Mouse (Mus musculus): ENCODE measurements around the gene Phospho1. TPM values are rescaled to one million over a fixed set of nuclear protein-coding genes. Genes with fewer than 3 reads are reported as not detected.

Phospho1 gene
- polyA plus RNA-seq, 1 experiment from 2014 or later: 2.6 TPM

DNA sequence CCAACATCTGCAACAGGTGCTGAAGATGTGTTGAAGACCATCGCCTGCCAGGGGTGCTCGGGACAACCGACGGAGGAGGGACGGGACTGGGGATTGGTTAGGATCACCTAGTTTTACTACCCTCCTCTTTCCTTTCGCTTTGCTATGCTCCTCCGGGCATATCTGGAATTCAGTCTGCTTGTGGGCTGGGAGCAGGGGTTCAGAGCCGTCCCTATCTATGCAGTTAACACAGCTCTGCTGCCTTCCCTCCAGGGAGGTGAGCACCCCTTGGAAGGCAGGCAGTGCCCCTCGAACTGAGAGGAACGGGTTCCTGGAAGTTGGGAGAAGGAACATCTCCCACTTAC is 6.9 kb downstream of the Phospho1 start:
- Histone ChIP-seq H3K4me2 (replicated peaks; ENCODE audit: low read depth) (peak overlapping the region; percentile 60), H3K4me1 (replicated peaks; ENCODE audit: control insufficient read depth, insufficient read depth, low read length) (peaks cover 15% of the 10 kb centered on the region; the same call in 1 of the 2 replicates), H3K27ac (ENCODE audit: low read depth, low read length) (no peak overlapping the region), H3K9ac (ENCODE audit: low read depth, low read length) (no peak overlapping the region; the same call in 1 of the 2 replicates), H3K36me3 (ENCODE audit: control insufficient read depth, insufficient read depth) (peaks cover 7% of the 10 kb centered on the region; the same call in 1 of the 2 replicates), H3K27me3 (replicated peaks; ENCODE audit: control insufficient read depth, insufficient read depth, low read length) (peaks cover 46% of the 10 kb centered on the region), H3K4me3 (ENCODE audit: low read depth, low read length) (peak overlapping the region; percentile 34), H3K9me3 (ENCODE audit: control insufficient read depth) (no peaks in the 10 kb centered on the region)
- ATAC-seq: no peak
- WGBS: 24% methylated on average over 10 of the region's 10 CpGs
- TF ChIP-seq CTCF (IDR thresholded peaks at IDR 0.05; ENCODE audit: low read depth): no peak

DNA sequence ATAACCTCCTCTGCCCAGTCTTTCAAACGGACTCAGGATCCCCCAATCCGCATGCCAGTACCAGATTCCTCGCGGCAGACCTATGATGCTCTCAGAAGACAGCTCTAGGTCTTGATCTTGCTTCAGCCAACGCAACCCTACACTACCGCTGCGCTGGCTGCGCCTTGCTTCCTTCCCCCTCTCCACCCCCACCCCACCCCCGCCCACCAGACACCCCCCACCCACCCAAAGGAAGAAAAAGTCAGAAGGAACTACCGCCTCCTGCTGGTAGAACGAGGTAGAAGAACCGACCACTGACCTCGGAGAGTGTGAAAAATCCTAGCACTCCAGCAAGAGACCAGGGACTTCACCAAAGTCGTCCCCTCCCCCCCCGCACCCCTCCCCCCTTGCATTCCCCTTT is 7.3 kb downstream of the Phospho1 start:
- peak overlapping the region; percentile 34; the same call in 1 of the 2 replicates for H3K4me3 ChIP-seq (ENCODE audit: low read depth, low read length)
- WGBS: 33% methylated on average over 15 of the region's 15 CpGs
- H3K27me3 ChIP-seq (replicated peaks; ENCODE audit: control insufficient read depth, insufficient read depth, low read length): peaks cover 46% of the 10 kb centered on the region
- H3K4me2 ChIP-seq (replicated peaks; ENCODE audit: low read depth): peak overlapping the region; percentile 60
- no peaks in the 10 kb centered on the region for H3K9me3 ChIP-seq (ENCODE audit: control insufficient read depth)
- ATAC-seq: no peak
- H3K9ac ChIP-seq (ENCODE audit: low read depth, low read length): no peak overlapping the region
- H3K27ac ChIP-seq (ENCODE audit: low read depth, low read length): no peak overlapping the region
- peaks cover 19% of the 10 kb centered on the region; the same call in 1 of the 2 replicates for H3K4me1 ChIP-seq (replicated peaks; ENCODE audit: control insufficient read depth, insufficient read depth, low read length)
- H3K36me3 ChIP-seq (ENCODE audit: control insufficient read depth, insufficient read depth): peaks cover 7% of the 10 kb centered on the region; the same call in 1 of the 2 replicates
- peak; percentile 48 for TF ChIP-seq CTCF (IDR thresholded peaks at IDR 0.05; ENCODE audit: low read depth)

DNA sequence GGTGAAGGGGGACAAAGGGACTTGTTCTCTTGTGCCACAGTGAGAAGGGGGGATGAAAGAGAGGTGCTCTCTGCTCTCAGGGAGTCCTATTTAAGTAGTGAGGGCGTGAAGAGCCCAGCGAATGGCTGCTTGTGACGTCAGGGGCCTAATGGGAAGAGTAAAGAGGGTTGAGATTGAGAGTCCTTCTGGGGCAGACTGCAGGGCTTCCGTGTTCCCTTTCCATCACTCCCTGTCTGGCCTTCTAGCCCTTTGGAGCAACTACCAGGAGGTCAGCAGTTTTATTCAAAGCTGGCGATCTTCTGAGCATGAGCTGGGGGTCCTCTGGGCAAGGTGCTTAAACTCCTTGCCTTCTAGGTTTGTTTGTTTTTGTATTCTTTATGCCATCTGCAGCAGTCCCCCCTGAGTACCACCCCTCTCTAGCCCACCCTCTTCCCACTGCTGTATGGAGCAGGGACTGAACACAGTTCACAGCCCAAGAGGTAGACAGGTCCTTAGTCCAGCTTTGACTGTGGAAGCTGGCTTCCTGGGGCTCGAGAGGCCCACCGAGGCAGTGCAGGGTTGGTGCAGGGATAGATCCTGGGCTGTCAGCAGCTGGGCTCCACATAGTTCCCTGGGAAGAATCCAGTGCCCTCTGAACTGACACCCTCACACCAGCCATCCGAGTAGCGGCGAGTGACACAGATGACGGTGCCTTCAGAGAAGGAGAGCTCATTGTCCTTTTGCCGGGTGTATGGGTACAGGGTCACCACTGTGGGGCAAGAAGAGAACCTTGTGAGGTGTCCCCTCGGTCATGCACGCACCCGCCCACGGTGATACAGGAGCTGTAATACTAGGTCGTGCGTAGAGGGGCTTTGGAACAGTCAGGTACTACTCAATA is 8.1 kb downstream of the Phospho1 start:
- Histone ChIP-seq H3K27ac (ENCODE audit: low read depth, low read length) (no peak overlapping the region), H3K27me3 (replicated peaks; ENCODE audit: control insufficient read depth, insufficient read depth, low read length) (peaks cover 46% of the 10 kb centered on the region), H3K9ac (ENCODE audit: low read depth, low read length) (no peak overlapping the region), H3K4me3 (ENCODE audit: low read depth, low read length) (no peak overlapping the region), H3K4me1 (replicated peaks; ENCODE audit: control insufficient read depth, insufficient read depth, low read length) (peaks cover 16% of the 10 kb centered on the region), H3K36me3 (ENCODE audit: control insufficient read depth, insufficient read depth) (peaks cover 7% of the 10 kb centered on the region; the same call in 1 of the 2 replicates), H3K4me2 (replicated peaks; ENCODE audit: low read depth) (no peak overlapping the region), H3K9me3 (ENCODE audit: control insufficient read depth) (no peaks in the 10 kb centered on the region)
- TF ChIP-seq CTCF (IDR thresholded peaks at IDR 0.05; ENCODE audit: low read depth): no peak
- 72% methylated on average over 18 of the region's 18 CpGs for WGBS
- ATAC-seq: no peak

DNA sequence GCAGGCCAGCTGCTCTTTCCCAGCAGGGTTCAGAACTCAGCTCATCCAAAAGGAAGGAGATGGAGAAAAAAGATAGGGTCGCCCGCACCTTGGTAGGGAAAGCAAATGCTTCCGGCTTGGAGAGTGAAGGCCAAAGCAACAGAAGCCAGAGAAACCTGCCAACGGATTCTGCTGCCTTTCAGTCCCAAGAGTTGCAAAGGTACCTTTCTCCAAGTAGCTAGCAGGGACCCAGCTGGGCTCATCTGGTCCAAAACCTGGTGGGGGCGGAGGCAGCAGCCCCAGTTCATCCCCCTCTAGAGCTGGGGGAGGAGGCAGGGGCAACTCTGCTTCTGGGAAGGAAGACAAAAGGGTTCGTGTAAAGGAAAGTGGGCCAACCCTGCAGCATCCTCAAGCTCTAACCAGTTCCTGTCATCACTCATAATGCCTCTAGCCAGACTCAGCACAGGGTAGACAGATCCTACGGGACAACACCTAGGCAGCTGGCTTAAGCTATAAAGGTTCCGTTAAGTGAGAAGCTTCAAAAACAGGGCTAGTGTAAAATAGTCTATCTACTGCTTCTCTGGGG is 8.8 kb downstream of the Phospho1 start:
- Histone ChIP-seq H3K36me3 (ENCODE audit: control insufficient read depth, insufficient read depth) (peaks cover 7% of the 10 kb centered on the region; the same call in 1 of the 2 replicates), H3K4me3 (ENCODE audit: low read depth, low read length) (no peak overlapping the region), H3K4me1 (replicated peaks; ENCODE audit: control insufficient read depth, insufficient read depth, low read length) (peaks cover 15% of the 10 kb centered on the region), H3K27ac (ENCODE audit: low read depth, low read length) (no peak overlapping the region), H3K27me3 (replicated peaks; ENCODE audit: control insufficient read depth, insufficient read depth, low read length) (peaks cover 46% of the 10 kb centered on the region), H3K9ac (ENCODE audit: low read depth, low read length) (no peak overlapping the region), H3K9me3 (ENCODE audit: control insufficient read depth) (no peaks in the 10 kb centered on the region), H3K4me2 (replicated peaks; ENCODE audit: low read depth) (peak overlapping the region; percentile 51)
- ATAC-seq: no peak
- no peak for TF ChIP-seq CTCF (IDR thresholded peaks at IDR 0.05; ENCODE audit: low read depth)
- WGBS: 51% methylated on average over 8 of the region's 8 CpGs

DNA sequence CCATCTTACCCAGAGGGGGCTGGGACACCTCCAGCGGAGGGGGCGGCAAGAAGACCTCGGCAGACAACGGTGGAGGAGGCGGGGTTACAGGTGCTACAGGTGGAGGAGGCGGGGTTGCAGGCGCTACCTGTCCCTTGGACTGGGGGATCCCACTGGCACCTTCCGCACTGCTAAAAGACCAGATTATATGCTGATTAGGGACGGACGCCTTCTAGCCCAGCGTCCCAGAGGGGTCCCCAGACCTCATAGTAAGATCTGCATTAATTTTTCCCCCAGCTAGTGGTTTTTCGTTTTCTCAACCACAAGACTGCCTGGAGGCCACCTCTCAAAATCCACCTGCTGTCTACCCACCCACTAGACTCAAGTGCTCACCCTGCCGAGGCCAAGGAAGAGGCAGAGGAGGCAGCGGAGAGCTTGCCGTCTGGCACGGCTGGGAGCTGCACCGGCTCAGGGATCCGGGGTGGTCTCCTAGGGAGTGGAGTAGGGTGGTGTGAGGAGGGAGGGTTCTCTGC is 9.4 kb downstream of the Phospho1 start:
- no peak for ATAC-seq
- WGBS: 23% methylated on average over 18 of the region's 18 CpGs

DNA sequence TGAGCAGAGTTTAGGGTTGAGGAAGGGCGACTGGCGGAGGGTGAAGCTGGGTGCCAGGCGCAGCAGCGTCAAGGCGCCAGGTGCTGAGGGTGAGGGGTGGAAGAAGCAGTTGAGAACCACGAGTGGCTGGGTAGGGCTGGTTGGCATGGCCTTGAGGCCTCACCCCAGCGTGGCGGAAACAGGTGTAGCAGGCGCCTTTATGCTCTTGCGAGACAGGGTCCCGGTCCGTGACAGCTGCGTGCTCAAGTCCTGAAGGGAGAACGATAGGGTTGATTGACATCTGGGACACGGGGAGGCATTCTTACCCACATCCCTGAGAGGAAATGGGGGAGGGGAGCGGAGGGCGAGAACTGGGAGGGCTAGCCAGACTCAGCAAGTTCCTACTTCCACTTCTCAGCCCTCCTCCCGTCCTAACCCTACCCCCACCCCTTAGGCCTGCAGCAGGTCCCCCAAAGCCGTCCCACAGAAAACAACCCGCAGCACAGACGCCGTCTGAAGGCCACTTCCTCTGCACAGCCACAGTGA is 9.9 kb downstream of the Phospho1 start:
- peak overlapping the region; percentile 51 for H3K4me2 ChIP-seq (replicated peaks; ENCODE audit: low read depth)
- peaks cover 15% of the 10 kb centered on the region for H3K4me1 ChIP-seq (replicated peaks; ENCODE audit: control insufficient read depth, insufficient read depth, low read length)
- no peak for TF ChIP-seq CTCF (IDR thresholded peaks at IDR 0.05; ENCODE audit: low read depth)
- no peak overlapping the region; the same call in 1 of the 2 replicates for H3K4me3 ChIP-seq (ENCODE audit: low read depth, low read length)
- H3K9ac ChIP-seq (ENCODE audit: low read depth, low read length): no peak overlapping the region
- peaks cover 7% of the 10 kb centered on the region; the same call in 1 of the 2 replicates for H3K36me3 ChIP-seq (ENCODE audit: control insufficient read depth, insufficient read depth)
- WGBS: 18% methylated on average over 22 of the region's 22 CpGs
- H3K27me3 ChIP-seq (replicated peaks; ENCODE audit: control insufficient read depth, insufficient read depth, low read length): peaks cover 41% of the 10 kb centered on the region
- peak overlapping the region; percentile 46; the same call in 1 of the 2 replicates for H3K27ac ChIP-seq (ENCODE audit: low read depth, low read length)
- ATAC-seq: peak; percentile 22
- no peaks in the 10 kb centered on the region for H3K9me3 ChIP-seq (ENCODE audit: control insufficient read depth)

More for the DNA sequence above, 9.4 kb downstream of the Phospho1 start:
- peaks cover 7% of the 10 kb centered on the region; the same call in 1 of the 2 replicates for H3K36me3 ChIP-seq (ENCODE audit: control insufficient read depth, insufficient read depth)
- no peak overlapping the region for H3K9ac ChIP-seq (ENCODE audit: low read depth, low read length)
- peak overlapping the region; percentile 51 for H3K4me2 ChIP-seq (replicated peaks; ENCODE audit: low read depth)
- no peaks in the 10 kb centered on the region for H3K9me3 ChIP-seq (ENCODE audit: control insufficient read depth)
- peaks cover 44% of the 10 kb centered on the region for H3K27me3 ChIP-seq (replicated peaks; ENCODE audit: control insufficient read depth, insufficient read depth, low read length)
- TF ChIP-seq CTCF (IDR thresholded peaks at IDR 0.05; ENCODE audit: low read depth): no peak
- peaks cover 15% of the 10 kb centered on the region for H3K4me1 ChIP-seq (replicated peaks; ENCODE audit: control insufficient read depth, insufficient read depth, low read length)
- H3K4me3 ChIP-seq (ENCODE audit: low read depth, low read length): no peak overlapping the region; the same call in 1 of the 2 replicates
- H3K27ac ChIP-seq (ENCODE audit: low read depth, low read length): peak overlapping the region; percentile 46; the same call in 1 of the 2 replicates

Data from intestine, postnatal 0 days (tissue).